Mouse (Mus musculus): ENCODE measurements around the gene Vmn1r197. TPM values are rescaled to one million over a fixed set of nuclear protein-coding genes. Genes with fewer than 3 reads are reported as not detected.
"Not testable (repeated sequence)": the region's sequence is repeated elsewhere in the genome, so short reads cannot be mapped to it uniquely, and the experiment has no call there.

The Vmn1r197 gene
- polyA plus RNA-seq, 1 experiment from 2014 or later = not detected

DNA sequence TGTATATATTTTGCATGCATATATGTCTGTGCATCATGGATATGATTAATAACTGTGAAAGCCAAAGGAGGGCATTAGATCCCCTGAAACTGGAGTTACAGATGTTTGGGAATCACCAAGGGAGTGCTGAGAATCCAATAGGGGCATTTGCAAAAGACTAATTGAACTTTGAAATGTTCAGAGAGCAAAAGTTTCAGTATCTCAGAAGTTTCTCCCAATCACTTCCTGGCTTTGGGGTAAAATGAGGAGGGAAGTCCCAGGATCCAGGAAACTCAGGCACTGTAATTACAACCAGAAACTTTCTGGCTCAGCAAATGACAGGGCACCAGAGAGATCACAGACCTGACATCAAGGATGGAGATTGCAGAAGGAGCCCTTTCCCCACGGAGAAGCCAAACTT lies 25.7 kb downstream of the Vmn1r197 start, which contains the start of gene Vmn1r198:
Gene Vmn1r198 (plus strand): TSS at position 301 of the 400 bp plus-strand sequence.
- ATAC-seq (ENCODE audit: low FRiP score, low TSS enrichment) = no peak
- Histone ChIP-seq H3K27ac (ENCODE audit: low read depth, low read length) (no peak within 1 kb of the TSS), H3K4me2 (replicated peaks; ENCODE audit: low read depth, low read length) (no peak within 1 kb of the TSS), H3K4me1 (ENCODE audit: control insufficient read depth, insufficient read depth, low read length) (no peaks in the 10 kb centered on the region), H3K27me3 (ENCODE audit: control insufficient read depth, insufficient read depth, low read length) (no peaks in the 10 kb centered on the region), H3K36me3 (ENCODE audit: control insufficient read depth, insufficient read depth, low read length) (no peaks in the 10 kb centered on the region), H3K9me3 (ENCODE audit: control insufficient read depth, low read length) (no peaks in the 10 kb centered on the region), H3K4me3 (ENCODE audit: low read length) (no peak within 1 kb of the TSS), H3K9ac (ENCODE audit: low read depth, low read length) (no peak within 1 kb of the TSS)
- 21% methylated on average over 1 of the region's 1 CpGs for WGBS

DNA sequence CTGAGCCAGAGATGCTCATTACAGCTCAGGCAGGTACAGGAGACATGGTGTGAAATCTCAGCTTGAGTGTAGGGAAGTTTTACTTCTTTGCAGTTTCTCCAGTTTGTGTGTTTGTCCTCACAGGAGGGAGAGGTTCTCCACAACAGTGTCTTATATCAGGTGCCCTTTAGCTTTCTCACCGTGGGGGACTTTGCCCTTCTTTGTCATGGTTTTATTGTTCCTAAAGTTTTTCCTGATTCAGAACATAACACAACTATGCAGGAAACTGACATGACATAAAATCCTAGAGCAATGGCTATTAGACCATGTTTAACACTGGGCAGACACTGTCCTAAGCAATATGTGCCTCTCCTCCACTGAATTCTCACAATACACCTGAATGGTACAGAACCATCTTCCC lies 26.4 kb downstream of the Vmn1r197 start:
- ATAC-seq (ENCODE audit: low FRiP score, low TSS enrichment) = no peak
- no peak overlapping the region for H3K27ac ChIP-seq (ENCODE audit: low read depth, low read length)
- no peak overlapping the region for H3K4me2 ChIP-seq (replicated peaks; ENCODE audit: low read depth, low read length)
- no peaks in the 10 kb centered on the region for H3K36me3 ChIP-seq (ENCODE audit: control insufficient read depth, insufficient read depth, low read length)
- H3K9me3 ChIP-seq (ENCODE audit: control insufficient read depth, low read length) = no peaks in the 10 kb centered on the region
- H3K27me3 ChIP-seq (ENCODE audit: control insufficient read depth, insufficient read depth, low read length) = no peaks in the 10 kb centered on the region
- H3K4me1 ChIP-seq (ENCODE audit: control insufficient read depth, insufficient read depth, low read length) = no peaks in the 10 kb centered on the region
- no peak overlapping the region for H3K4me3 ChIP-seq (ENCODE audit: low read length)
- 61% methylated on average over 1 of the region's 1 CpGs for whole genome bisulfite sequencing
- no peak overlapping the region for H3K9ac ChIP-seq (ENCODE audit: low read depth, low read length)

DNA sequence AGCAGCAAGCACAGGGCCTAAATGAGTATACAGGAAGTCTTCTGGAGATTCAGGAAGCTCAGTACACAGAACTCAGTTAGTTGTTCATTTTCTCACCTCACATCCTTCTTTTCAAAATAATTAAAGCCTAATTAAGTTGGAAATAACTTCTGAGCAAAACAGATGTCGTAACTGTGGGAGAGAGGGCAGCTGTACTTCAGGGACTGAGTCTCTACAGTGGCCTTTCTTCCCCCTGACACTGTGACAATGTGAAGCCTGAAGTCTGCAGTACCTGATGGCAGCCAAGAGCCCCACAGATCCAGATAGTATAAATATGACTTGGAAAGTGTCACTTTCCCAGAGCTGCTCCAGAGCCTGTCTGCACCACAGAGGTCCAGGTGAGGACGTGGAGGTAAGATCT lies 55.1 kb downstream of the Vmn1r197 start, which contains the start of gene Vmn1r199:
Gene Vmn1r199 (plus strand): TSS at position 301 of the 400 bp plus-strand sequence.
- H3K27me3 ChIP-seq (ENCODE audit: control insufficient read depth, insufficient read depth, low read length) = no peaks in the 10 kb centered on the region
- no peaks in the 10 kb centered on the region for H3K4me1 ChIP-seq (ENCODE audit: control insufficient read depth, insufficient read depth, low read length)
- ATAC-seq (ENCODE audit: low FRiP score, low TSS enrichment) = no peak
- no peak within 1 kb of the TSS for H3K4me2 ChIP-seq (replicated peaks; ENCODE audit: low read depth, low read length)
- whole genome bisulfite sequencing = 76% methylated on average over 2 of the region's 2 CpGs
- H3K9me3 ChIP-seq (ENCODE audit: control insufficient read depth, low read length) = no peaks in the 10 kb centered on the region
- no peak within 1 kb of the TSS for H3K27ac ChIP-seq (ENCODE audit: low read depth, low read length)
- H3K4me3 ChIP-seq (ENCODE audit: low read length) = no peak within 1 kb of the TSS
- H3K9ac ChIP-seq (ENCODE audit: low read depth, low read length) = no peak within 1 kb of the TSS
- no peaks in the 10 kb centered on the region for H3K36me3 ChIP-seq (ENCODE audit: control insufficient read depth, insufficient read depth, low read length)

DNA sequence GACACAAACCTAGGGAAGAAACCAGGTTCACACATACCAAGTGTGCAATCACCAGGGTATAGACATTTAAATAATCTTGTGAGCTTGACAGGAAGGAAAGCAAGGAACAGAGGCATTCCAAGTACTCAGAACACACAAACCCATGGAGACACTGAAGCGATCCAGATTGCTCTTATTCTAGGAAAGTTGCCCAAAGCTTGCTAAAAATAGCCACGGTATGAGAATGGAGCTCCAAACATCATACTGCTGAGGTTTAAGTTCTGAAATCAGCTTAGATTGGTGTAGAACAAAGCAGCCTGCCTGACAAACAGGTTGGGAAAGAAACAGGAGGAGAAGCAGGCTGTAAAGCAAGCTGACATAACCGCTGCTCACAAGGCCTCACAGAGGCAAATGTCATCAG lies 56.7 kb downstream of the Vmn1r197 start:
- not testable (repeated sequence) for H3K27ac ChIP-seq (ENCODE audit: low read depth, low read length)

More for the DNA sequence above, 56.7 kb downstream of the Vmn1r197 start:
- not testable (repeated sequence) for H3K4me2 ChIP-seq (replicated peaks; ENCODE audit: low read depth, low read length); ATAC-seq (ENCODE audit: low FRiP score, low TSS enrichment); H3K9ac ChIP-seq (ENCODE audit: low read depth, low read length); H3K27me3 ChIP-seq (ENCODE audit: control insufficient read depth, insufficient read depth, low read length); H3K36me3 ChIP-seq (ENCODE audit: control insufficient read depth, insufficient read depth, low read length); H3K4me1 ChIP-seq (ENCODE audit: control insufficient read depth, insufficient read depth, low read length); H3K9me3 ChIP-seq (ENCODE audit: control insufficient read depth, low read length); H3K4me3 ChIP-seq (ENCODE audit: low read length)
- WGBS = 82% methylated on average over 3 of the region's 3 CpGs

Other genes starting within 250 kb of the Vmn1r197 start
- not detected in 2 replicates for gene Vmn1r188, start 240.1 kb upstream of the Vmn1r197 start, polyA plus RNA-seq (2014; fragmentation: Nextera tagmentation; extraction: Ambion mirVana)
- gene Vmn1r189, start 218.8 kb upstream of the Vmn1r197 start, polyA plus RNA-seq (2014; fragmentation: Nextera tagmentation; extraction: Ambion mirVana) = not detected in 2 replicates
- gene Vmn1r191, start 140.6 kb upstream of the Vmn1r197 start, polyA plus RNA-seq (2014; fragmentation: Nextera tagmentation; extraction: Ambion mirVana) = not detected in 2 replicates
- not detected in 2 replicates for gene Vmn1r192, start 133.4 kb upstream of the Vmn1r197 start, polyA plus RNA-seq (2014; fragmentation: Nextera tagmentation; extraction: Ambion mirVana)
- gene Vmn1r193, start 101.4 kb upstream of the Vmn1r197 start, polyA plus RNA-seq (2014; fragmentation: Nextera tagmentation; extraction: Ambion mirVana) = not detected in 2 replicates
- gene Vmn1r194, start 80.4 kb upstream of the Vmn1r197 start, polyA plus RNA-seq (2014; fragmentation: Nextera tagmentation; extraction: Ambion mirVana) = not detected in 2 replicates
- not detected in 2 replicates for gene Vmn1r195, start 54.1 kb upstream of the Vmn1r197 start, polyA plus RNA-seq (2014; fragmentation: Nextera tagmentation; extraction: Ambion mirVana)
- not detected in 2 replicates for gene Vmn1r196, start 34.7 kb upstream of the Vmn1r197 start, polyA plus RNA-seq (2014; fragmentation: Nextera tagmentation; extraction: Ambion mirVana)
- gene Vmn1r198, start 25.8 kb downstream of the Vmn1r197 start, polyA plus RNA-seq (2014; fragmentation: Nextera tagmentation; extraction: Ambion mirVana) = not detected in 2 replicates
- gene Vmn1r199, start 55.2 kb downstream of the Vmn1r197 start, polyA plus RNA-seq (2014; fragmentation: Nextera tagmentation; extraction: Ambion mirVana) = not detected in 2 replicates
- not detected in 2 replicates for gene Vmn1r200, start 65.8 kb downstream of the Vmn1r197 start, polyA plus RNA-seq (2014; fragmentation: Nextera tagmentation; extraction: Ambion mirVana)
- not detected in 2 replicates for gene Vmn1r201, start 147.3 kb downstream of the Vmn1r197 start, polyA plus RNA-seq (2014; fragmentation: Nextera tagmentation; extraction: Ambion mirVana)
- not detected in 2 replicates for gene Vmn1r202, start 180.8 kb downstream of the Vmn1r197 start, polyA plus RNA-seq (2014; fragmentation: Nextera tagmentation; extraction: Ambion mirVana)
- gene Vmn1r203, start 193.5 kb downstream of the Vmn1r197 start, polyA plus RNA-seq (2014; fragmentation: Nextera tagmentation; extraction: Ambion mirVana) = not detected in 2 replicates
- not detected in 2 replicates for gene Vmn1r204, start 228.6 kb downstream of the Vmn1r197 start, polyA plus RNA-seq (2014; fragmentation: Nextera tagmentation; extraction: Ambion mirVana)

Data from kidney, embryonic 14.5 days (tissue).